Mouse (Mus musculus) midbrain, embryonic 11.5 days (tissue): ENCODE data around the gene Cyp26c1. TPM values are rescaled to one million over a fixed set of nuclear protein-coding genes. Genes with fewer than 3 reads are reported as not detected.

Experiments
- ATAC-seq: fragments of 200-750 bp; cut with Nextera tagmentation; 2 replicates; pipeline ENCODE4 v1.8.0; 2017; ENCODE audit warnings: moderate TSS enrichment, moderate library complexity; ENCODE audit not compliant: low FRiP score
- DNase-seq: peaks from one replicate; pipeline ENCODE4 v3.0.0; 2015; ENCODE audit warnings: low spot score; ENCODE audit errors: missing footprints
- H3K27ac ChIP-seq: fragments of 300-500 bp; sonication (generic); 2 replicates; pipeline ENCODE4 v1.5.1; 2014; ENCODE audit warnings: low read depth, low read length
- H3K27me3 ChIP-seq: fragments of 300-500 bp; sonication (generic); 2 replicates; pipeline ENCODE4 v1.6.1; 2014; ENCODE audit warnings: mild to moderate bottlenecking, low read length, moderate library complexity, mixed read lengths; ENCODE audit not compliant: control insufficient read depth, insufficient read depth
- H3K36me3 ChIP-seq: fragments of 300-500 bp; sonication (generic); 2 replicates; pipeline ENCODE4 v1.6.1; 2014; ENCODE audit warnings: mild to moderate bottlenecking, low read length, moderate library complexity, mixed read lengths; ENCODE audit not compliant: control insufficient read depth, insufficient read depth
- H3K4me1 ChIP-seq: fragments of 300-500 bp; sonication (generic); 2 replicates; pipeline ENCODE4 v1.6.1; 2014; ENCODE audit warnings: low read length; ENCODE audit not compliant: control insufficient read depth, insufficient read depth
- H3K4me2 ChIP-seq: fragments of 300-500 bp; sonication (generic); 2 replicates; pipeline ENCODE4 v1.6.1; 2014; ENCODE audit warnings: mild to moderate bottlenecking, moderate library complexity
- H3K4me3 ChIP-seq: fragments of 300-500 bp; sonication (generic); 2 replicates; pipeline ENCODE4 v1.5.1; 2014; ENCODE audit warnings: low read depth, low read length
- H3K9ac ChIP-seq: fragments of 300-500 bp; sonication (generic); 2 replicates; pipeline ENCODE4 v1.6.1; 2014; ENCODE audit warnings: low read length
- H3K9me3 ChIP-seq: fragments of 300-500 bp; sonication (generic); 2 replicates; pipeline ENCODE4 v1.6.1; 2016; ENCODE audit warnings: low read length; ENCODE audit not compliant: control insufficient read depth
- WGBS: fragments of 180-500 bp; shearing (Covaris S2); extraction: QIAGEN DNeasy Blood & Tissue Kit; methylation state at CpG from one replicate; pipeline ENCODE4 v1.1.7; 2014; 5-methylcytosine and 5-hydroxymethylcytosine counted together
- polyA plus RNA-seq: library from polyadenylated mRNA; unstranded; fragments of >200 nt; fragmentation: Nextera tagmentation; extraction: Ambion mirVana; gene quantifications from 2 replicates; pipeline ENCODE4 v1.2.1, GENCODE M21; 2014

The Cyp26c1 gene
- polyA plus RNA-seq, 1 experiment from 2014 or later = not detected

- no peak for ATAC-seq
- WGBS = 71% methylated on average over 7 of the region's 7 CpGs
These were observed 54.7 kb downstream of the Cyp26c1 start for GRCm38 (mm10) chr19:37740043-37740442.

More at GRCm38 (mm10) chr19:37740043-37740442, 54.7 kb downstream of the Cyp26c1 start:
- DNase-seq = no peak
- Histone ChIP-seq H3K9ac (no peak overlapping the region), H3K27ac (no peak overlapping the region), H3K4me1 (no peaks in the 10 kb centered on the region), H3K27me3 (no peaks in the 10 kb centered on the region), H3K36me3 (no peaks in the 10 kb centered on the region), H3K4me3 (no peak overlapping the region), H3K4me2 (no peak overlapping the region), H3K9me3 (no peaks in the 10 kb centered on the region)

Other genes with a start within 250 kb of the Cyp26c1 start
- gene Exoc6, start 135.2 kb upstream of the Cyp26c1 start, polyA plus RNA-seq = 8.6 and 9.6 TPM in 2 replicates
- gene Cyp26a1, start 12.2 kb downstream of the Cyp26c1 start, polyA plus RNA-seq = 0.92 and 1.0 TPM in 2 replicates